In genomic region chr17:67514387-67515241, GRCm38 (mm10) we compare ENCODE assay signal across 8 mouse cellular contexts.
DNase-seq lines count a peak whose midpoint lies in the region; ATAC-seq and TF ChIP-seq lines count a peak whose summit lies in the region.

No protein-coding gene starts in this region.

- no peaks in the 10 kb centered on the region for H3K36me3 ChIP-seq in midbrain, embryonic 11.5 days (ENCODE audit: control insufficient read depth, insufficient read depth, low read length)
- no peaks in the 10 kb centered on the region for H3K36me3 ChIP-seq in midbrain, postnatal 0 days (ENCODE audit: insufficient read depth, low read length)
- no peaks in the 10 kb centered on the region for H3K36me3 ChIP-seq in heart, embryonic 16.5 days (ENCODE audit: control insufficient read depth, insufficient read depth)
- H3K36me3 ChIP-seq in limb, embryonic 10.5 days = no peaks in the 10 kb centered on the region
- H3K36me3 ChIP-seq in stomach, embryonic 16.5 days (ENCODE audit: control insufficient read depth, insufficient read depth, low read length) = no peaks in the 10 kb centered on the region
- H3K36me3 ChIP-seq in midbrain, embryonic 14.5 days (ENCODE audit: control insufficient read depth, insufficient read depth, low read length) = no peaks in the 10 kb centered on the region

- peaks cover 2% of the 10 kb centered on the region; the same call in 1 of the 2 replicates for H3K4me1 ChIP-seq in midbrain, embryonic 11.5 days (ENCODE audit: control insufficient read depth, insufficient read depth, low read length)
- no peaks in the 10 kb centered on the region for H3K4me1 ChIP-seq in midbrain, postnatal 0 days (ENCODE audit: insufficient read depth, low read length)
- peaks cover 2% of the 10 kb centered on the region; the same call in 1 of the 2 replicates for H3K4me1 ChIP-seq in heart, embryonic 16.5 days (ENCODE audit: control insufficient read depth, insufficient read depth, low read length)
- H3K4me1 ChIP-seq in limb, embryonic 10.5 days = peaks cover 7% of the 10 kb centered on the region
- H3K4me1 ChIP-seq in stomach, embryonic 16.5 days (ENCODE audit: control insufficient read depth, insufficient read depth, low read length) = no peaks in the 10 kb centered on the region
- H3K4me1 ChIP-seq in midbrain, embryonic 14.5 days (ENCODE audit: control insufficient read depth, insufficient read depth, low read length) = no peaks in the 10 kb centered on the region

- no peak for TF ChIP-seq CTCF in midbrain, postnatal 0 days (IDR thresholded peaks at IDR 0.05)

- H3K4me3 ChIP-seq in midbrain, embryonic 11.5 days (ENCODE audit: low read depth, low read length) = no peak overlapping the region
- H3K4me3 ChIP-seq in midbrain, postnatal 0 days (ENCODE audit: low read depth, low read length) = no peak overlapping the region
- no peak overlapping the region for H3K4me3 ChIP-seq in heart, embryonic 16.5 days (ENCODE audit: low read length)
- H3K4me3 ChIP-seq in limb, embryonic 10.5 days = no peak overlapping the region
- H3K4me3 ChIP-seq in stomach, embryonic 16.5 days (replicated peaks; ENCODE audit: low read length) = no peak overlapping the region
- no peak overlapping the region for H3K4me3 ChIP-seq in midbrain, embryonic 14.5 days (replicated peaks; ENCODE audit: low read depth, low read length)

- no peak overlapping the region for H3K27ac ChIP-seq in midbrain, embryonic 11.5 days (ENCODE audit: low read depth, low read length)
- no peak overlapping the region for H3K27ac ChIP-seq in midbrain, postnatal 0 days (ENCODE audit: low read depth, low read length)
- H3K27ac ChIP-seq in heart, embryonic 16.5 days (ENCODE audit: low read length) = peak overlapping the region; percentile 82
- H3K27ac ChIP-seq in limb, embryonic 10.5 days = peak overlapping the region; percentile 54
- H3K27ac ChIP-seq in stomach, embryonic 16.5 days (ENCODE audit: low read length) = peak overlapping the region; percentile 81
- H3K27ac ChIP-seq in midbrain, embryonic 14.5 days (replicated peaks; ENCODE audit: low read depth, low read length) = no peak overlapping the region

- no peaks in the 10 kb centered on the region for H3K27me3 ChIP-seq in midbrain, embryonic 11.5 days (ENCODE audit: control insufficient read depth, insufficient read depth, low read length)
- H3K27me3 ChIP-seq in midbrain, postnatal 0 days (ENCODE audit: insufficient read depth, low read length) = no peaks in the 10 kb centered on the region
- no peaks in the 10 kb centered on the region for H3K27me3 ChIP-seq in heart, embryonic 16.5 days (ENCODE audit: control insufficient read depth, insufficient read depth, low read length)
- H3K27me3 ChIP-seq in limb, embryonic 10.5 days (ENCODE audit: low read depth, poor library complexity, severe bottlenecking) = no peaks in the 10 kb centered on the region
- H3K27me3 ChIP-seq in stomach, embryonic 16.5 days (ENCODE audit: control insufficient read depth, insufficient read depth, low read length) = no peaks in the 10 kb centered on the region
- no peaks in the 10 kb centered on the region for H3K27me3 ChIP-seq in midbrain, embryonic 14.5 days (ENCODE audit: control insufficient read depth, insufficient read depth, low read length)

- peak; percentile 82 for DNase-seq in midbrain, embryonic 11.5 days (ENCODE audit: low spot score, missing footprints)
- DNase-seq in midbrain, postnatal 0 days (ENCODE audit: low spot score) = no peak
- no peak for DNase-seq in limb, embryonic 10.5 days (ENCODE audit: low spot score)
- no peak for DNase-seq in testis, postnatal 10 days (ENCODE audit: low spot score)
- no peak for DNase-seq in midbrain, embryonic 14.5 days
- DNase-seq in c-Kit-positive CD71-positive TER-119-positive erythroid progenitor cells, embryonic 14.5 days (ENCODE audit: low spot score) = no peak

- no peak overlapping the region for H3K9ac ChIP-seq in midbrain, embryonic 11.5 days (ENCODE audit: low read length)
- H3K9ac ChIP-seq in midbrain, postnatal 0 days (replicated peaks; ENCODE audit: low read length, poor library complexity, severe bottlenecking) = no peak overlapping the region
- H3K9ac ChIP-seq in heart, embryonic 16.5 days (ENCODE audit: low read length) = no peak overlapping the region
- H3K9ac ChIP-seq in stomach, embryonic 16.5 days (ENCODE audit: low read length) = no peak overlapping the region
- H3K9ac ChIP-seq in midbrain, embryonic 14.5 days (replicated peaks; ENCODE audit: low read length) = no peak overlapping the region

- ATAC-seq in midbrain, embryonic 11.5 days (ENCODE audit: low FRiP score) = no peak
- no peak for ATAC-seq in midbrain, postnatal 0 days (ENCODE audit: low FRiP score)
- peak; percentile 25; the same call in 1 of the 2 replicates for ATAC-seq in heart, embryonic 16.5 days (replicated peaks; ENCODE audit: extremely low read depth, insufficient read depth, low FRiP score)
- ATAC-seq in stomach, embryonic 16.5 days (ENCODE audit: insufficient read depth, low FRiP score) = peak; percentile 23; the same call in 1 of the 2 replicates
- ATAC-seq in midbrain, embryonic 14.5 days (ENCODE audit: low FRiP score, low TSS enrichment) = no peak

- H3K4me2 ChIP-seq in midbrain, embryonic 11.5 days = no peak overlapping the region
- H3K4me2 ChIP-seq in midbrain, postnatal 0 days (ENCODE audit: low read depth, low read length, poor library complexity, severe bottlenecking) = no peak overlapping the region
- no peak overlapping the region for H3K4me2 ChIP-seq in heart, embryonic 16.5 days (ENCODE audit: low read depth, low read length)
- H3K4me2 ChIP-seq in stomach, embryonic 16.5 days (ENCODE audit: low read depth, low read length) = no peak overlapping the region
- no peak overlapping the region for H3K4me2 ChIP-seq in midbrain, embryonic 14.5 days (ENCODE audit: low read length)

- 70% methylated on average over 9 of the region's 9 CpGs for WGBS in midbrain, embryonic 11.5 days
- 75% methylated on average over 9 of the region's 9 CpGs for WGBS in midbrain, postnatal 0 days
- WGBS in heart, embryonic 16.5 days = 49% methylated on average over 9 of the region's 9 CpGs
- 65% methylated on average over 9 of the region's 9 CpGs for WGBS in limb, embryonic 10.5 days
- WGBS in stomach, embryonic 16.5 days = 64% methylated on average over 9 of the region's 9 CpGs
- WGBS in midbrain, embryonic 14.5 days = 76% methylated on average over 9 of the region's 9 CpGs

- H3K9me3 ChIP-seq in midbrain, embryonic 11.5 days (ENCODE audit: control insufficient read depth, low read length) = no peaks in the 10 kb centered on the region
- H3K9me3 ChIP-seq in midbrain, postnatal 0 days (ENCODE audit: low read length) = no peaks in the 10 kb centered on the region
- no peaks in the 10 kb centered on the region for H3K9me3 ChIP-seq in heart, embryonic 16.5 days (replicated peaks; ENCODE audit: control insufficient read depth, low read length)
- H3K9me3 ChIP-seq in limb, embryonic 10.5 days (replicated peaks) = no peaks in the 10 kb centered on the region
- H3K9me3 ChIP-seq in stomach, embryonic 16.5 days (replicated peaks; ENCODE audit: control insufficient read depth, low read length) = no peaks in the 10 kb centered on the region
- H3K9me3 ChIP-seq in midbrain, embryonic 14.5 days (ENCODE audit: control insufficient read depth, low read length) = no peaks in the 10 kb centered on the region

Comparison
In these comparisons a context has a peak if more than half of its experiments do, and no peak if none do; other contexts are left out.
1. ATAC-seq: peak in heart, embryonic 16.5 days (single experiment) and stomach, embryonic 16.5 days (single experiment); none in midbrain, embryonic 11.5 days (single experiment), midbrain, postnatal 0 days (single experiment) and midbrain, embryonic 14.5 days (single experiment).
2. H3K27ac ChIP-seq: peak in heart, embryonic 16.5 days (single experiment), limb, embryonic 10.5 days (single experiment) and stomach, embryonic 16.5 days (single experiment); none in midbrain, embryonic 11.5 days (single experiment), midbrain, postnatal 0 days (single experiment) and midbrain, embryonic 14.5 days (single experiment).